Mouse (Mus musculus): ENCODE measurements at regions not wholly inside any gene's neighbourhood (a gene's known extent, or its start where the extent isn't known, plus 50 kb on each side); places are given as distances from the start of the nearest gene placed in this dataset.

DNA sequence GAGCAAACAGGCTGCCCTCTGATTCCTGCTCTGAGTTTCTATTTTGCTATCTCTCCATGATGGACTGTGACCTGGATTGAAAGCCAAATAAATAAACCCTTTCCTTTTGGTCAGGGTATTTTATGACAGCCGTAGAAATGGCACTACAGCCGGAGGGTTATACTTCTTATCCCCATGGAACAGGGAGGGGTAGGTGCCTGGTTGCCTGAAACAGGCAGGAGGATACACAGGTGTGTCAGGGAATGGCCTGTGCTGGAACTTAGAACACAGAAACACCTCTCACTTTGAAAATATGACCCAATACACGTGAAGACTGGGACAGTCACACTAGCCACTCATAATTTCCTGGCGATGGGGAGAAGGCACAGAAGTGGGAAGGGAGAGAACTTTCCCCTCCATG is 200.1 kb downstream of the Gm7361 start:
- Histone ChIP-seq H3K36me3 (ENCODE audit: control insufficient read depth, insufficient read depth, low read length) (no peaks in the 10 kb centered on the region), H3K4me1 (ENCODE audit: control insufficient read depth, insufficient read depth, low read length) (no peaks in the 10 kb centered on the region), H3K9me3 (replicated peaks; ENCODE audit: control insufficient read depth, low read length, poor library complexity, severe bottlenecking) (no peaks in the 10 kb centered on the region), H3K9ac (ENCODE audit: low read depth, low read length) (no peak overlapping the region), H3K4me2 (ENCODE audit: low read length) (no peak overlapping the region), H3K27ac (ENCODE audit: low read length) (no peak overlapping the region), H3K27me3 (ENCODE audit: control insufficient read depth, insufficient read depth, low read depth, low read length) (no peaks in the 10 kb centered on the region), H3K4me3 (ENCODE audit: low read depth, low read length) (no peak overlapping the region)
- 88% methylated on average over 4 of the region's 4 CpGs for WGBS
- no peak for ATAC-seq

DNA sequence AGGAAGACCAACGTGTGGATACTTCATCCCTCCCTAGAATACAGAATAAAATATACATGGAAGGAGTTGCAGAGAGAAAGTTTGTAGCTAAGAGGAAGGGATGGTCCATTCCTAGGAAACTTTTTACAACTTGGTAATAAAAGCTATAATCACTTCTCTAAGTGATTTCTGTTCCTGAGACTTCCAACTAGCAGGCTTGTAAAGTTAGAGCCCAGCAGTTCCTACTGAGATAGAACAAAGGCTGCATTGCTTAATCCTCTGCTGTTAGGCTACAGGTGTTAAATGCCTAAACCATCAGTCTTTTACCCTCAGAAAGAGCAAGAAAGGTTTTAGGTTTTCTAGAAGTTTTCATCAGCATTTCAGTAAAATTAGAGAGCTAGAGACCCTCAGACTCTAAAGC is 209.2 kb downstream of the Gm7361 start:
- H3K27ac ChIP-seq (ENCODE audit: low read length) = no peak overlapping the region
- no peak overlapping the region for H3K4me2 ChIP-seq (ENCODE audit: low read length)
- H3K36me3 ChIP-seq (ENCODE audit: control insufficient read depth, insufficient read depth, low read length) = no peaks in the 10 kb centered on the region
- H3K9me3 ChIP-seq (replicated peaks; ENCODE audit: control insufficient read depth, low read length, poor library complexity, severe bottlenecking) = no peaks in the 10 kb centered on the region
- WGBS = 68% methylated on average over 1 of the region's 1 CpGs
- H3K4me1 ChIP-seq (ENCODE audit: control insufficient read depth, insufficient read depth, low read length) = no peaks in the 10 kb centered on the region
- ATAC-seq = no peak
- no peak overlapping the region for H3K4me3 ChIP-seq (ENCODE audit: low read depth, low read length)
- no peak overlapping the region for H3K9ac ChIP-seq (ENCODE audit: low read depth, low read length)
- H3K27me3 ChIP-seq (ENCODE audit: control insufficient read depth, insufficient read depth, low read depth, low read length) = no peaks in the 10 kb centered on the region

DNA sequence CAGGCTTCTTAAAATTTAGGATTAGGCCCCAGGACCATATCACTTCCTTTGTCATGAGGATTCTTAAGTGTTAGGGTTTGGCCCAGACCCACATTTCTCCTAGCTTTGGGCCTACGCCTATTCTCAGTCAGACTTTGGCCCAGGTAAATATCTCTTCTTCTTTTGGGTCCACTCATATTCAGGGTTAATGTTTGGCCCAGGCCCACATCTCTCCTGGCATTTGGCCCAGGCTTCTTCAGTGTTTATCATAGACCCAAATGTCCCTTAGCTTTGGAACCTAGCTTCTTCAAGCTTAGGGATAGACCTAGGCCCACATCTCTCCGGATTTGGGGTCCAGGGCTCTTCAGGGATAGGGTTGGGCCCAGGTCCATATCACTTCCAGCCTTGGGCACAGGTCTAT is 228.2 kb downstream of the Gm7361 start:
- H3K4me3 ChIP-seq (ENCODE audit: low read depth, low read length) = no peak overlapping the region
- H3K9me3 ChIP-seq (replicated peaks; ENCODE audit: control insufficient read depth, low read length, poor library complexity, severe bottlenecking) = no peaks in the 10 kb centered on the region
- ATAC-seq = no peak
- WGBS = 88% methylated on average over 2 of the region's 2 CpGs
- H3K4me1 ChIP-seq (ENCODE audit: control insufficient read depth, insufficient read depth, low read length) = no peaks in the 10 kb centered on the region
- no peaks in the 10 kb centered on the region for H3K27me3 ChIP-seq (ENCODE audit: control insufficient read depth, insufficient read depth, low read depth, low read length)
- H3K36me3 ChIP-seq (ENCODE audit: control insufficient read depth, insufficient read depth, low read length) = no peaks in the 10 kb centered on the region
- H3K9ac ChIP-seq (ENCODE audit: low read depth, low read length) = no peak overlapping the region
- H3K4me2 ChIP-seq (ENCODE audit: low read length) = no peak overlapping the region
- no peak overlapping the region for H3K27ac ChIP-seq (ENCODE audit: low read length)

DNA sequence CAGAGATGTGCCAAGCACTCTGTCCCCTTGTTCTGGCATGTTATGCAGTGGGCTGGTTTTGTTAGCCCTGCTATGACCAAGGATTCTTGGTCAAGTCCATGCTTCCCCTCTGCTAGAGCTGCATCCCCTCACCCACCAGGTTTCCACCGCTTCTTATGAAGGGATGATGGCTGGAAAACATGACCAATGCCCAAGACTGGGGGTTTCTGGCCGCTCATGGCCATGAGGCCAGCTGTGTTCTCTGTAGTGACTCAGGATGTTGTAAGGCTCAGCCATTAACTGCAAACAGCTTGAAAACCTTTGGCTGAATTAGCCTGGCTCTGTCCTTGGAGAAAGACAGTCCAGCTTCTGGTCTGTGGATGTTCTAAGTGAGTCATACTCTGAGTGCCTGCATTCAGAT is 236.5 kb downstream of the Gm7361 start:
- H3K27ac ChIP-seq (ENCODE audit: low read length) = no peak overlapping the region
- ATAC-seq = no peak
- H3K36me3 ChIP-seq (ENCODE audit: control insufficient read depth, insufficient read depth, low read length) = no peaks in the 10 kb centered on the region
- no peaks in the 10 kb centered on the region for H3K4me1 ChIP-seq (ENCODE audit: control insufficient read depth, insufficient read depth, low read length)
- 98% methylated on average over 2 of the region's 2 CpGs for WGBS
- H3K4me3 ChIP-seq (ENCODE audit: low read depth, low read length) = no peak overlapping the region
- H3K27me3 ChIP-seq (ENCODE audit: control insufficient read depth, insufficient read depth, low read depth, low read length) = no peaks in the 10 kb centered on the region
- H3K9me3 ChIP-seq (replicated peaks; ENCODE audit: control insufficient read depth, low read length, poor library complexity, severe bottlenecking) = no peaks in the 10 kb centered on the region
- no peak overlapping the region for H3K9ac ChIP-seq (ENCODE audit: low read depth, low read length)
- no peak overlapping the region for H3K4me2 ChIP-seq (ENCODE audit: low read length)

DNA sequence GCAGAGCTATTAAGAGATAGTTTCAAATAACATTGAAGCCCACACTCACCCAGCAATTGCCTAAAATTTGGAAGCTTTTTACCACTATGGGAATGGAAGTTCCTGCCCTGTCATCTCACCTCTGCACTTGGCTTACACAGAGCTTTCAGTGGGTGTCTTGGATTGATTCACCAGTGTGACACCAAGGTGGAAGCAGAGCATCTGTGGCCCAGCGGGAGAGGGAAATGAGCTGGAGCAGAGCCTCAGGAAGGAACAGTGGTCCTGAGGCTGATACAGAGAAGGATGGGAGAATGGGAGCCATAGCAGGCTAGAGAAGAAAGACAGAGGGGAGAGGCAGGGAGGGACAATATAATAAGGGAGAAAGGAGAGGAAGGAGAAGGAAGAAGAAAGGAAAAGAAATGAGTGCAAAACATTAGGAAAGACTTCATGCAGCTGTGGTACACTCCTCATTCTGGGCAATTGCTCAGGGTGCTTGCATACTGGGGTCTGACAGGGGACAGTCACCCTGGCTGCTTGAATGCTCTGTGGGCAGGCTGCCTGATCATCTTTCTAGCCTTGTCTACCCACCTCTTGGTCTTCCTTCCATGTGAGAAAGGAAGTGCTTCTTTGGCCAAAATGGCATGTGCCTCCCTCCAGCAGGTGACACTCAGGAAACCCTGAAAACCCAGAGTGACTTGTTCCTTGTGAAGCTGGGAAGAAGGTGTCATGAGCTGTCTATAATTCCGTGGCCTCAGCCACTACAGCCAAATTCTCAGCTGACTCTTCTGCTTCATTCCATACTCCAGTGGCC is 240.3 kb downstream of the Gm7361 start:
- ATAC-seq = no peak
- Histone ChIP-seq H3K4me3 (ENCODE audit: low read depth, low read length) (no peak overlapping the region), H3K9ac (ENCODE audit: low read depth, low read length) (no peak overlapping the region), H3K4me1 (ENCODE audit: control insufficient read depth, insufficient read depth, low read length) (no peaks in the 10 kb centered on the region), H3K27me3 (ENCODE audit: control insufficient read depth, insufficient read depth, low read depth, low read length) (no peaks in the 10 kb centered on the region), H3K36me3 (ENCODE audit: control insufficient read depth, insufficient read depth, low read length) (no peaks in the 10 kb centered on the region), H3K9me3 (replicated peaks; ENCODE audit: control insufficient read depth, low read length, poor library complexity, severe bottlenecking) (no peaks in the 10 kb centered on the region), H3K4me2 (ENCODE audit: low read length) (no peak overlapping the region), H3K27ac (ENCODE audit: low read length) (no peak overlapping the region)
- 84% methylated on average over 2 of the region's 2 CpGs for WGBS

DNA sequence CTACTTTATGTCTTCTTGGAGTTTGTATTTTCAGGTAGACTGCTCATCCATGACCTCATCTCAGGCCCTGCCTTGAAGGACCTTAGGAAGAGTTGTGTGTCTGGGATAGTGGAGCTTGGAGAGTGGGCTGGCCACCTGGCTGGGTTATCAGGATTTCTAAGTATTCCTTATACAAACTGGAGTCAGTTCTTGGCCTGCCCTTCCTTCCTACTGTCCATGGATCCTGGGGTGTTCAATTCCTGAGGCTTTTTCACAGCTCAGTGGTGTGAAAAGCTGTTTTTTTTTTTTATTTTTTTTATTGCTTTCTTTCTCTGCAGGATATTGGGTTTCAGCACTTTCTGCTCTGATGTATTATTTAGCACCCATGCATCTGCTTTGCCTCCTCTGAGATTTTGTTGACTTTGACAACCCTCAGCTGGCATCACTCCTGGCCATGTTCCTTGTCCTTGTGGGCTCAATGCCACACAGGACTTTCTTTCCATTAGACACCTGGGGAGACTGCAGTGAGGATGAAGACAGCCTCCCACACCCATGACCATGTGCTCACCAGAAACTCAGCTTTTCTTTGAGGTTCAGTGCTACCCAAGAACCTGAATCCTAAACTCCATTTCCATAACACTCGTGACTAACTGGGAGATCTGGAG is 252.2 kb downstream of the Gm7361 start:
- Histone ChIP-seq H3K4me1 (ENCODE audit: control insufficient read depth, insufficient read depth, low read length) (no peaks in the 10 kb centered on the region), H3K9ac (ENCODE audit: low read depth, low read length) (no peak overlapping the region), H3K36me3 (ENCODE audit: control insufficient read depth, insufficient read depth, low read length) (no peaks in the 10 kb centered on the region), H3K4me2 (ENCODE audit: low read length) (no peak overlapping the region), H3K27me3 (ENCODE audit: control insufficient read depth, insufficient read depth, low read depth, low read length) (no peaks in the 10 kb centered on the region), H3K9me3 (replicated peaks; ENCODE audit: control insufficient read depth, low read length, poor library complexity, severe bottlenecking) (no peaks in the 10 kb centered on the region), H3K4me3 (ENCODE audit: low read depth, low read length) (no peak overlapping the region), H3K27ac (ENCODE audit: low read length) (no peak overlapping the region)
- 72% methylated on average over 1 of the region's 1 CpGs for WGBS
- ATAC-seq = no peak

DNA sequence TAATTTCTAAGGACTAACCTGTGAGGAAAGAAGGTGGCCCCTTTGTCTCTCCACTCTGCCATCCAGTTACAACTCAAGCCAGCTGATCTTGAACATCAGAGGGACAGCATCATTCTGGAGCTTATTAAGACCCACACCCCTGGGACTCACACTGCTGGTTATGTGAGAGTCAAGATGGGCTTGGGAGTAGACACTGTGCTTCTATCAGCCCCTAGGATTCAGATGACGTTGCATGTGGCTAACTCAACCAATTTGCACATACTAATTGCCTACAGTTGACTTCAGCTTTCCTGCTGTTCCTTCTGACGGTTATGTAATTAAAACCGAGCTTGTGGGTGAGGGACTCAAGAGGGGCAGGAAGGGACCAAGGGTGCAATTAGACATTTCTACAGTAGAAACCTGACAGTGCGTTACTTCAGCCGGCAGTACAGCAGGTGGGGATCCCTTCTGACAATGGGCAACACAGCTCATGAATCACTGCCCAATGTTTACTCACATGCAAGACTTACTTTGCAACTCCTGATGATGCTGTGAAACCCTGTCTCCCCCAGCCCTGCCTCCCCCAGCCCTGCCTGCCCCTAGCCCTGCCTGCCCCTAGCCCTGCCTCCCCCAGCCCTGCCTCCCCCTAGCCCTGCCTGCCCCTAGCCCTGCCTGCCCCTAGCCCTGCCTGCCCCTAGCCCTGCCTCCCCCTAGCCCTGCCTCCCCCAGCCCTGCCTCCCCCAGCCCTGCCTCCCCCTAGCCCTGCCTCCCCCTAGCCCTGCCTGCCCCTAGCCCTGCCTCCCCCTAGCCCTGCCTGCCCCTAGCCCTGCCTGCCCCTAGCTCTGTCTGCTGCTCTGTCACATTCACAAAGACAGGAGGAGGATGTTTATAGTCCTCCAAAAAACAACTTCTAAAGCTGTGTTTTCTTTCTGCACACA is 255.8 kb downstream of the Gm7361 start:
- Histone ChIP-seq H3K36me3 (ENCODE audit: control insufficient read depth, insufficient read depth, low read length) (no peaks in the 10 kb centered on the region), H3K4me3 (ENCODE audit: low read depth, low read length) (no peak overlapping the region), H3K4me2 (ENCODE audit: low read length) (no peak overlapping the region), H3K27me3 (ENCODE audit: control insufficient read depth, insufficient read depth, low read depth, low read length) (no peaks in the 10 kb centered on the region), H3K9ac (ENCODE audit: low read depth, low read length) (no peak overlapping the region), H3K9me3 (replicated peaks; ENCODE audit: control insufficient read depth, low read length, poor library complexity, severe bottlenecking) (no peaks in the 10 kb centered on the region), H3K4me1 (ENCODE audit: control insufficient read depth, insufficient read depth, low read length) (no peaks in the 10 kb centered on the region), H3K27ac (ENCODE audit: low read length) (no peak overlapping the region)
- ATAC-seq = no peak
- WGBS = 44% methylated on average over 5 of the region's 5 CpGs

DNA sequence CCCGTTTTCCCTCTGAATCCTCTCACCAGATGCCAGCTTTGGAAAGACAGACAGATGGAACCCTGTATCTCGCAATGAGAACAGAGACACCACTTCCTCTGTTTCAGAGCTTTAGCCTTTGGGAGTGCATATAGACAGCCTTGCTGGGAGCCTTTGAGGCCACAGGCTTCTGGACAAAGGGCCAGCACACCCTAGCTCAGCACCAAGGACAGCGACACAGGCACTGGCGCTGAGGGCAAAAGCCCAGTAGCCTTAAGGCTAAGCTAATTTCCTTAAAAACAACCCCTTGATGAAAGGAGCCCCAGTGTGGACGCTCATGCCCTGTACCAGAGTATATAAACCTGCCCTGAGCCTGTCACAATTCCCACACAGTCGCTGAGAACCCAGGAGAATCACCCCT is 278.1 kb downstream of the Gm7361 start:
- Histone ChIP-seq H3K9me3 (replicated peaks; ENCODE audit: control insufficient read depth, low read length, poor library complexity, severe bottlenecking) (no peaks in the 10 kb centered on the region), H3K9ac (ENCODE audit: low read depth, low read length) (no peak overlapping the region), H3K36me3 (ENCODE audit: control insufficient read depth, insufficient read depth, low read length) (no peaks in the 10 kb centered on the region), H3K4me3 (ENCODE audit: low read depth, low read length) (no peak overlapping the region), H3K27ac (ENCODE audit: low read length) (no peak overlapping the region), H3K27me3 (ENCODE audit: control insufficient read depth, insufficient read depth, low read depth, low read length) (no peaks in the 10 kb centered on the region), H3K4me1 (ENCODE audit: control insufficient read depth, insufficient read depth, low read length) (no peaks in the 10 kb centered on the region), H3K4me2 (ENCODE audit: low read length) (no peak overlapping the region)
- 28% methylated on average over 6 of the region's 6 CpGs for WGBS
- ATAC-seq = no peak

DNA sequence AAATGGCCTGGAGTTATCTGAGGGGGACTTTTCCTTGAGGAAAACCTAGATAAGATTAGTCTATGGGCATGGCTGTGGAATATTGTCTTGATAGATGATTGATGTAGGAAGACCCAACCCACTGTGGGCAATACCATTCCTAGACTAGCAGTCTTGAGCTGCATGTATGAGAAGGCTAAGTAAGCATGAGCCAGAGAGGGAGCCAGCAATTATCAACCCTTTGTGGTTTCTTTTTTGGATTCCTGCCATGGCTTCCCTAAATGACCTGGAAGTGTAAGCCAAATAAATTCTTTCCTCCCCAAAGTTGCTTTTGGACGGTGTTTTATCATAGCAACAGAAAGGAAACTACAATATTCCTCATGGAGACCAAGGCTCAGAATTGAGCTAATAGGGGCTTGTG is 253.7 kb upstream of the Dpp6 start:
- no peak overlapping the region for H3K4me3 ChIP-seq (ENCODE audit: low read depth, low read length)
- H3K9ac ChIP-seq (ENCODE audit: low read depth, low read length) = no peak overlapping the region
- H3K4me1 ChIP-seq (ENCODE audit: control insufficient read depth, insufficient read depth, low read length) = no peaks in the 10 kb centered on the region
- no peak overlapping the region for H3K4me2 ChIP-seq (ENCODE audit: low read length)
- no peak for ATAC-seq
- H3K27ac ChIP-seq (ENCODE audit: low read length) = no peak overlapping the region
- H3K36me3 ChIP-seq (ENCODE audit: control insufficient read depth, insufficient read depth, low read length) = no peaks in the 10 kb centered on the region
- 82% methylated on average over 1 of the region's 1 CpGs for WGBS
- H3K9me3 ChIP-seq (replicated peaks; ENCODE audit: control insufficient read depth, low read length, poor library complexity, severe bottlenecking) = no peaks in the 10 kb centered on the region
- no peaks in the 10 kb centered on the region for H3K27me3 ChIP-seq (ENCODE audit: control insufficient read depth, insufficient read depth, low read depth, low read length)

Data from midbrain, embryonic 16.5 days (tissue).